Mouse (Mus musculus): Measurements from ENCODE around the gene Ugt1a2.

The Ugt1a2 gene

DNA sequence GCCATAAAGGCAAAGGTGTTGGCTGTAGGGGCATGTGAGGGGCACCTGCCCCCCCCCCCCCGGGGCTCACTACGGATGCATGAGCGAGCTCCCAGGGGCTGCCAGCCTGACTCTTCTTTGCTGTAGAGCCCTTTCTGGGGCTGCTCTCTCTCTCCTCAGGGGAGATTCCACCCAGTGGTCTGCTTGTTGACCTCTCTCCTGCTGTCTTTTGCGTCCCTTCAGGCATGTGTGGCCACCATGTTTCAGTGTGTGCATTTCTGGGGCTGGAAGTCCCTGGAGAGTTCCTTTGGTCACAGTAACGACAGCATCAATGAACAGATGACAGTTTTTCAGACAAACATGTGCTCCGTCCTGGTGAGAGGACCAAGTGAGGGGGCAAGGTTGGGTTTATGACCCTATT, 58.0 kb downstream of the Ugt1a2 start:
- DNase-seq (ENCODE audit: low spot score in 2 of 2), result no peak

DNA sequence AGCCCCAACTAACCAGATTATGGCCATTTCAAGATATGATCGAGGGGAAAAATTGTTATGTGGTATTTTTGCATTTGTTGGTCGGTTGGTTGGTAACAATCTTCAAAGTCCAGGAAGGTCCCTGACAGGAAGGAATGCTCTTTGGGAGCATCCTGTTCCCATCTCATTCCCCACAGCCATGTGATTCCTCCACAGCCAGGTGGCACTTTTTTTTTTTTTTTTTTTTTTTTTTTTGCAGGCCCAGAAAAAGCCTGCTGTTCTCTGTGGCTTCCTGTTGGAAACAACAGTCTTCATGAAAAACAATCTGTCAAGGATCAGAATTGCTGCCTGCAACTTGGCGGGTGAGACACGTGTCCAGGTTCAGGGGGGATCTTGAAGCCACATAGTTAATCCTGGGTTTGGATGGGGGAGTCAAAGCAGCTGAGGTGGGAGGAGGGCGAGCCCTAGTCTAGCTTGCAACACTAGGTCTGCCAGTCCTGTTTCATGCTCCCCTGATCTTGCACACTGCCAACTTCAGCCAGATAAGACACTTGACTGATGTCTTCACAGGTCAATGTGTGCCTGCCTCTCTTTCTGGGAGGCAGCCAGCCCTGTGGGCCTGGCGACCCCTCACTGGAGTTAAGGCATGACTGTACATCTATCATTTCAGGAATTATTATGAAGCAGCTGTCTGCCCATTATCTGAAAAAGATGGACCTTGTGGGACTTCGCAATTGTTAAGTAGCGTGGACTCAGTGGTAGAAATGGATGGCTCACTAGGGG, 58.7 kb downstream of the Ugt1a2 start:
- DNase-seq (ENCODE audit: low spot score in 2 of 2), result no peak

DNA sequence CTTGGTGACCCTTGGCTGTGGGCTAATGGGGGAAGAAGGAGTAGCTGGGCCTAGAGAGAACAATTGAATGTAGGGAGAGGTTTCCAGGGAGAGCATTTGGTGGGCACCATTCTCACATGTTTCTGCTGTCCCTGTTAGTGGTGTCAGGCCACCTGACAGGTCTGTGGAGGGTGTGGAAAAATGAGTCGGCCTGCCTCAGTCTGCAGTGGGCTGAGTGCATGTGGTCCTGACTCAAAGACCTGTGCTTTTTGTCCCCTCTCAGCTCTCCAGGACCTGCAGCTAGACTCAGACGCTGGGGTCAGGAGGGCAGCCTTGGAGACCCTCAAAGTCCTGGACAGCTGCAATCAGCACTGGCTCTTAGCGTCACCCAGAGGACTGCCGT, 59.2 kb downstream of the Ugt1a2 start:
- DNase-seq (ENCODE audit: low spot score in 2 of 2), result no peak

DNA sequence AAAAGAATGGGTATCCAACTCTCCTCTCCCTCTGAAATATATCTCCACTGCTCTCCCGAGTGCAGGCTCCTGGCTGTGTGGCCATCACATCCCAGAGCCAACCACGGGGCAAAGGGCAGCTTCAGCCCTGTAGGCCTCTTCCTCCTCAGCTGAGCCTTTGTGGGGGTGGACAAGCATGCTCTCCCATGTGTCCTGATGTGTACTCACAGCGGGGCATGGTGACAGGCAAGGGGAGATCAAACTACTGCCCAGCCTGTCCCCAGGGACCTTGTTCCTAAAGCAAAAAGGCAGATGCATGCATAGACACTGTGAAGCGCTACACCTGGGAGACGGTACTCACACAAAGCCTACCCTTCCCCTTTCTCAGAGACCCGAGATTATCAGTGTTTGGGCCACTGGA, 59.7 kb downstream of the Ugt1a2 start:
- no peak for DNase-seq (ENCODE audit: low spot score in 2 of 2)

DNA sequence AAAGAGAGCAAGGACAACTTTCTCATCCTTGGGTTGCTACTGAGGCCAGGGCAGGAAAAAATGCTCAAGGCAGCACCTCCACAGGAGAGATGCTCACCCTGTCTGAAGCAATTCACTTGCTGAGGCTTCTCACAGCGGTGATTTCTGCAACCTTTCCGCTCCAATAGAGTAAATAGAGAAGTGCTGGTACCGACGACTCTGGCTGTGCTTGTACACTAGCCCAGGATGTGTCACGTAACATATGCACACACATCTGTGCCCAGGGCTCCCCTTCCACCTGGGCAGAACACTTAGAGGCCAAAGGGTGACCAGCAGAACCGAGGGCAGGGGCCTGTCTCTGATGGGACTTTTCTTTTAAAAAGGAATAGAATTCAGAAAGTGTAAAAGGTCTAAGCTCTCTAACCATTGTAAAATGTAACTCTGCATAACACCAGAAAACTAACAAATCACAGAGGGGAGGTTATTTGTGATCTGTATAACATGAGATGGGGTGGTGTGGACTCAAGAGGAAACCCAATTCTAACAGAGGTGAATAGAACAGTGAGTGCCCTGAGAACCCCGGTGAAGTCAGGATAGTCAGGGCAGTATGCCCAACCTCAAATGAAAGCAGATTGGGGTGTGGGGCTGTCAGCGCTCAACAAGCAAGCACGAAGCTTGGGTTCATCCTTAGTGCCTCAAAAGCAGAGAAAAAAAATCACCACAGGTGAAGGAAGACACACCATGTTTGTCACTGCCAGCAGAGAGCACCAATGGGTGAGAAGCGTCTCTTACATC, 60.4 kb downstream of the Ugt1a2 start:
- no peak for DNase-seq (ENCODE audit: low spot score in 2 of 2)

DNA sequence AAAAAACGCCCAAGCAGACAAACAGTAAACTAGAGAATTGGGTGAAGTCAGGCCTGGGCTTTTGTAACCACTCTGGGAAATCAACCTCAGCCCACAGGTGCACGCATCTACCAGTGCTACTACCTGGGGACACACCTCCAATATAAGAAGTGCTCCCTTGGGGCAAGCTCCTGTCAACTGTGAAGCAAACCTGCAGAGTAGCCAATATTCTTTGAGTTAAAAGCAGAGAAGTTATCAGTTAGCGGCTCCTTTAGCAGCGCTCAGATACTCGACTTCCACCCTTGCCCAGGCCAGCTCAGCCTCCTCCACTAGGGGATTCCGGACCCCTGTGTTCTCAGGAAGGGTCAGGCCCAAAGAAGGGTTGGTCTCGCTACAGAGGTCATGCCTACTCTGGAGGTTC, 61.3 kb downstream of the Ugt1a2 start:
- no peak for DNase-seq (ENCODE audit: low spot score in 2 of 2)

DNA sequence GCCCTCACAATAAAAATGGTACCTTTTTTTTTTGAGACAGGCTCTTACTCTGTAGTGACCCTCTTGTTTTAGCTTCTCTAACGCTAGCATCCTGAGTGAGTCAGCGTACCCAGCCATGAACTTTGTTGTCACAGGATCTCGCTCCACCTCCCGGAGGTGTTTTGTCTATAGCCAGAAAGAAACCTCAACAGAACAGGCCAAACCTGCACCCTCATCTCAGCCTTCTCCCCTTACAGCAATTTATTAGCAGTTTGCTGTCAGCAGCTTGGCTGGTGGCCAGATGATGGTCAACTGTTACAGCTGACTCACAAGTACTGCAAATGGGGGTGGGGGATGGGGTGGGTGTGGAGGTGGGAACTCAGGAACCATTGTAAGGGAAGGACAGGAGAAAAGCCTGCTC, 61.9 kb downstream of the Ugt1a2 start:
- no peak for DNase-seq (ENCODE audit: low spot score in 2 of 2)

DNA sequence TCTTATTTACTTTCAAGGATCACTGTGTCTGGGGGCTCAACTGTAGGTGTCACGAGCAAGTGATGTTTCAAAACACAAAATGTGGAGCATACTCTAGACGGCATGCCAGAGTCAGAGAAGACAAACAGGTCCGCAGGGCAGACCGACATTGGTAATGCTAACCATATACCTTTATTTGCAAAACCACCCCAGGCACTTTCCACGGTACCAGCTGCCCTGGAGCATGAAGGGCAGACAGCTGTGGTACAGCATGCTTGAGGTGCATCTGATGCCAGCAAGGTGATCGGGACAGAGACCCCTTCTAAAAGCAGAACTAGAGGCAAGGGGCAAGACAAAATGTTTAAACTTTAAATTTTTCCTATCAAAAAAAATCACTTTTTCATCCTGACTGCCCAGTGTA, 62.6 kb downstream of the Ugt1a2 start:
- no peak for DNase-seq (ENCODE audit: low spot score in 2 of 2)

DNA sequence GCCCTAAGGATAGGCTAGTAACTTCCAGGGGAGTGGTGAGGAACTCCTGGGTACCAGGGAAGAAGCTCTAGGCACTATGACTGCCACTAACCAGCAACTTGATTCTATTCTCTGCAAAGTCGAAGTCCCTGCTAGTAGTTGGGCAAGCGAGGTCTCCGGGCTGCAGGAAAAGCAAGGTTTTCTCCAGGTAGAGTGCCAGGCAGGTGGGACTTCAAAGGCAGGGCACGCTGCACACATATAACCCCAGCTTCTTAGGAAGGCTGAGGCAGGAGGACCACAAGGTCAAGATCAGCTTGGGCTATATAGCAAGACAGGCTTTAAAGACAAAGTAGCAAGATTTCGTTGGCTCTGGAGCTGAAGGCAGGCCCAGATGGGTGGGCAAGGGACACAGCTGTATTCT, 63.4 kb downstream of the Ugt1a2 start:
- no peak for DNase-seq (ENCODE audit: low spot score in 2 of 2)

DNA sequence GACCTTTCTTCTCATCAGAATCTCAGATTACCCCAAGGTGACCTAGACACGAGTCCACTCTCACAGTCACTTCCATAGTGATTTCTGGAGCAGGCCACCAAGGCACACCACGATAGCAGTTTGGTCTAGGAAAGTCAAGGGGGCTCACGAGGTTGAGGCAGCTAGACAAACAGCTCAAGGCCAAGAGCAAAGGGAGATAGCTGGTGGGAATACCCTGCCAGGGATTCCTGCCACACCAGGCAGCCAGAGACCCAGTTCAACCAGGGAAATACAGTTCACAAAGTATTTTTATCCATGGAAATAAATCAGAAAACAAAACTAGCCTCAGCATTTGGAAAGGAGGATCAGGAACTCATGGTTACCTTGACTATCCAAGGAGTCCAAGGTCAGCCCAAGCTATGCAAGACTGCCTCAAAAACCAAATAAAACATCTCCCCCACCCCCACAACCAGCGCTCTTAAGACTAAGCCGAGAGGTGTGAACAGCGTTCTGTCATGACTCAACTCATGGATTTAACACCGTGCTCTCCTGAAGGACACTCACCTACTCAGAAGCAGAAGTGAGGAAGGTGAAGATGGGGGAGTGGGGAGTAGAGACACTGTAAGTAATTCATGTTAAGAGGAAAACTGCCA, 64.0 kb downstream of the Ugt1a2 start:
- DNase-seq (ENCODE audit: low spot score in 2 of 2), result no peak

DNA sequence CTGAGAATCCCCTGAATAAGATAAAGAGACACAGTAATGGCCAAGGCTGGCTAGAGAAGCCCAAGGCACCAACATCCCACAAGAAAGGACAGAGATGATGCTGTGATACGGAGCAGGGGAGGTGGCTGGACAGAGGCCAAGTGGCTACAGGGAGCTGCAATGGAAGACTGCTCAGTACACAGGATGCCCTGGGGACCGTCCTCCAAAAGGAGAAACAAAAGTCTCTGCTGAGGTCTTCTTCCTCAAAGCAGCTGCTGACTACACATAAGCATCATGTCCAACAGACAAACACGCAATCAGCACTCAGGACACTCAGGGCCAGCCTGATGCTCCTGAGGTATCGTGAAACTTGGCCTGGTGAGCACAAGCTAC, 64.5 kb downstream of the Ugt1a2 start:
- DNase-seq (ENCODE audit: low spot score in 2 of 2), result no peak

DNA sequence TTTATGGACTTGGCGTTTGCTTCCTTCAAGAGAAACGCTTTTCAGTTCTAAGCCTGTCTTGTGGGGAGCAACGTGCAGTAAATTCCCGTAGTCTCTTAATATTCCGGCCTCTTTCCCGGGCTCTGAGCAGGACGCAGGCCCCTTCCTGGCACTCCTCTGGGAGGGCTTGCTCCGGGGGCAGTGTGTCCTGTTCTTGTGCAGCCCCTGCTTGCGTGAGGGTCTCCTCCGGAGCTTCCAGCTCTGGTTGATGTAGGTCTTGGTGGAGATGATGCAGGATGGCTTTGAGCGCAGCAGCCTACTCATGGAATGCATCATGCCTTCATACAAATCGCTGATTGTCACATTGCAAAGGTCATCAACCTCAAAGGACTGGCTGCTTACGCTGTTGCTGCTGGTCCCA, 65.7 kb downstream of the Ugt1a2 start:
- DNase-seq (ENCODE audit: low spot score in 2 of 2), result no peak

DNA sequence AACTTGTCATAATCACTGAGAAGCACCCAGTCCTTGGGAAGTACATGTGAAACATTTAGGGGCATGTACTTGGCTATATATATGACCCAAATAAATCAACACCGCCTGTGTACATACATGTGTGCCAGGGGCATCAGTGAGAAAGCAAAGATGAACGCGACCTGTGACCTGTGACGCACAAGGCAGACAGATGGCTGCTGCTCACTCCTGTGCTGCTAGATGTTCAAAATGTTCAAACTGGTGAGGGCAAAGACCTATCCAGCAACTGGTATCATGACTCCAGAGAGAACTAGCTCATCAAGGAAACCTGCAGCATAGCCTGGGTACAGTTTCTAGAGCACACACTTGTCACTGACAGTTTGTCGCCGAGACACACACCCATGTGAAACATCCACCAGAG, 67.1 kb downstream of the Ugt1a2 start:
- DNase-seq (ENCODE audit: low spot score in 2 of 2), result no peak

DNA sequence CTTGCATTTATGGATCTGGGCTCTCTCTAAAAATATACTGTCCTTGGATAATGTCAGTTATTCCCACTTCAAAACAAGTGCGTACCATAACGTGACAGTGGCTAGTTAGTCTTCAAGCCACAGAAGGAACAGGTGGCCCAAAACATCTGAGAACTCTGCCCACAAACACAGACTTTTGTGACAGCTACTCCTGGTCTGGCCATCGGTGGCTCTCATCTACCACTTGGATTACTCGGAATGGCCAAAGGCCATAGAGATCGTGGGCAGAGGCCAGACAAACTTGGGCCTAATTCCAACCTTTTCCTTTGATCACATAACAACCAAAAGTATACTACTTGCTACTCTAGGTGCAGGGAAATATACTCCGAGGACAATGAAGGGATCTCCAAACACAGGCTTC, 67.7 kb downstream of the Ugt1a2 start:
- DNase-seq (ENCODE audit: low spot score in 2 of 2), result no peak

All from natural killer cell, adult 2 months (primary cell).